Mouse (Mus musculus): Measurements from ENCODE around the gene Smim8. TPM values are rescaled to one million over a fixed set of nuclear protein-coding genes. Genes with fewer than 3 reads are reported as not detected.

Smim8 gene
- polyA plus RNA-seq (2015; fragmentation: Nextera tagmentation; extraction: Ambion mirVana), result 54.2 and 54.6 TPM in 2 replicates

GRCm38 (mm10) chr4:34777677-34778527, at the start of gene Smim8:
Gene Smim8 (minus strand): TSS chr4:34778423.

GRCm38 (mm10) chr4:34756163-34756562, 22.1 kb downstream of the Smim8 start, which contains the start of gene Gm136:
Gene Gm136 (minus strand): TSS chr4:34756263.

GRCm38 (mm10) chr4:34729851-34730341, 48.3 kb downstream of the Smim8 start, which contains the start of gene Cfap206:
Gene Cfap206 (minus strand): TSS chr4:34730206.

Other genes with a start within 250 kb of the Smim8 start
- gene Akirin2, start 227.5 kb downstream of the Smim8 start, polyA plus RNA-seq (2015; fragmentation: Nextera tagmentation; extraction: Ambion mirVana), result 36.7 and 37.1 TPM in 2 replicates
- gene Orc3, start 163.5 kb downstream of the Smim8 start, polyA plus RNA-seq (2015; fragmentation: Nextera tagmentation; extraction: Ambion mirVana), result 42.0 and 46.9 TPM in 2 replicates
- gene Rars2, start 163.5 kb downstream of the Smim8 start, polyA plus RNA-seq (2015; fragmentation: Nextera tagmentation; extraction: Ambion mirVana), result 33.5 and 35.2 TPM in 2 replicates
- 22.0 and 22.7 TPM in 2 replicates for gene Slc35a1, start 91.0 kb downstream of the Smim8 start, polyA plus RNA-seq (2015; fragmentation: Nextera tagmentation; extraction: Ambion mirVana)
- gene Cfap206, start 48.2 kb downstream of the Smim8 start, polyA plus RNA-seq (2015; fragmentation: Nextera tagmentation; extraction: Ambion mirVana), result not detected in 2 replicates
- gene Gm136, start 22.2 kb downstream of the Smim8 start, polyA plus RNA-seq (2015; fragmentation: Nextera tagmentation; extraction: Ambion mirVana), result not detected in 2 replicates
- 6.1 and 7.2 TPM in 2 replicates for gene Zfp292, start 104.5 kb upstream of the Smim8 start, polyA plus RNA-seq (2015; fragmentation: Nextera tagmentation; extraction: Ambion mirVana)
- not detected in 2 replicates for gene Cga, start 115.4 kb upstream of the Smim8 start, polyA plus RNA-seq (2015; fragmentation: Nextera tagmentation; extraction: Ambion mirVana)